Mouse (Mus musculus) megakaryocyte, adult 5-6 weeks (primary cell): ENCODE measurements around the gene Sult1a1. TPM values are rescaled to one million over a fixed set of nuclear protein-coding genes. Genes with fewer than 3 reads are reported as not detected.

ENCODE experiments used
- ATAC-seq: 2 replicates; pipeline ENCODE4 v1.8.0; 2016; ENCODE audit warnings: mild to moderate bottlenecking, inconsistent platforms; ENCODE audit not compliant: poor library complexity, severe bottlenecking
- total RNA-seq, 2 experiments: library from RNA; stranded (forward) in 1 of 2; stranded (reverse) in 1 of 2; fragments of 153-499, 151-499 nt in 1 of 2; fragments of 221-1000, 200-1000 nt in 1 of 2; gene quantifications; 2 replicates each; pipeline versions ENCODE4 v1.2.3 to v1.2.4; 2015 to 2017

The Sult1a1 gene
- total RNA-seq, 2 experiments from 2014 or later = 6.6 TPM

DNA sequence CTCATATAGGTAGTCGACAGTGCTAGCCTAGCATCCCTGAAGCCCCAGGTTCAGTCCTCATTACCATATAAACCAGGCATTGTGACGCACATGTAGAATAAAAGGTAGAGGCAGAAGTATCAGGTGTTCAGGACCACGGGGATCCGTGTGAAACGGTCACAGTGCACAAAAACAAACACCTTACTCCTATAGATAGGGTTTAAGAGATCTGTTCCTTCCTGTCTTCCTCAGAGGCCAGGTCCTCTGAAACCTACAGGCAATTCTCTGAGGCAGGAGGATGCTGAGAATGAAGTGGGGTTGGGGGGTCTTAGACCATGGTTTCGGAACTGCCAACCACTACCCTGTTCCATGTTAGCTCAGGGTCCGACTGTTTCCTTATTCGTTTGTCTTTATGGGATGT is 21.6 kb upstream of the Sult1a1 start:
- ATAC-seq = no peak

DNA sequence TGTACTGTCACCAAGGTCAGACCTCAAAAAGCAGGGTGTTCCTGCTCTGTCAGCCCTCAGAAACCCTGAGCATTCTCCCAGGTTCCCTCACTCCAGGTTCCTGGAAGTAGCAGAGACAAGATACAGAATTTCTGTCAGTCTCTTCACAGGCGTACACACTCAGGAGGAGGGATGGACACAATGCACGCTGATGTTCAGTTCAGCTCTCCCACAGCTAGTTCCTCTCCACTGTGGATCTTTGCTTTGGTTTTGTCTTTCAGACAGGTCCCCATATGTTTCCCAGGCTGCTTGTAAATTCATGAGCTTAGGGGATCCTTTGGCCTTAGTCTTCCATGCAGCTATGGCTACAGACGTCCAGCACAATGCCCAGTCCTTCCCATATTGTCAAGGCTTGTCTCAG is 20.7 kb upstream of the Sult1a1 start:
- no peak for ATAC-seq

DNA sequence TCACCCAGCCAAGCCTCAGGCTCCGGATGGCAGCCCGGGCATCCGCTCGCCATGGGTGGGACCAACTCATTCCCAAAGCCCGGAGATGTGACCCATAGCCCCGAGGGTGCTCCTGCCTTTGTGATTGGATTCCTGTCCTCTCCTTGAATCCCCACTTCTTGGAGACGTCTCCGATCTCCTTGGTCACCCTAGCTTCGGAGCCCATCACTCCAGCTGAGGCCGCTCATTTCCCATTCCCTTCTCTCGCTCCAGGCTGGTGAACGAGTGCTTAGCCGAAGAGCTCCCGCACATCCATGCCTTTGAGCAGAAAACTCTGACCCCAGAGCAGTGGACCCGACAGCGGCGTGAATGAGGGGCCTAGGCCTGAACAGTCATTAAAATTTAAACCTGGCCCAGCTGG is 20.1 kb upstream of the Sult1a1 start:
- ATAC-seq = no peak

DNA sequence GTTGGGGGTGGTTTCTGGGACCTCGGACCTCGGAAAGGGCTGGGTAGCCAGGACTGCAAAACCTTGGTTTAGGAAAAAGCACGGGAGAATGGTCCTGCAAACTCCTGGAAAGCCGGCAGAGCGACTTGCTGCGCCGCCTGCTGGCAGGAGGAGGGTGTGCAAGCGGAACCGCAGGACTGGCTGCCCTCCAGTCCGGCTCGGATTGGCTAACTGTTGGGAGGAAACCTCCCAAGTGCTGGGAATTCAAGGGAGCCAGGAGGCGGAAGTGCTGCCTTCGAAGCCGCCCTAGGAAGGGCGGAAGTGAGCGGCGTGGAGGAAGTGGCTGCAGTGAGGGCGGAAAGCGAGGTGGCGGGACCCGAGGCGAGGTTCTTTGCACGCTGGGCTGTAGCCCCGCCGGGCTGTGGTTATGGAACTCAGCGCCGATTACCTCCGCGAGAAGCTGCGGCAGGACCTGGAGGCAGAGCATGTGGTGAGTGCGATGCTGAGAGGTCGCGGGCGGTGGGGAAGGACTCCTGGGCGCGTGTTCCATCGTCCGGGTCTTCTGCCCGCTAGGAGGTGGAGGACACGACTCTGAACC is 19.5 kb upstream of the Sult1a1 start, which contains the start of gene Slx1b:
Slx1b (minus strand) TSS at position 154 of the 577 bp plus-strand sequence.
- peak; percentile 83 for ATAC-seq

DNA sequence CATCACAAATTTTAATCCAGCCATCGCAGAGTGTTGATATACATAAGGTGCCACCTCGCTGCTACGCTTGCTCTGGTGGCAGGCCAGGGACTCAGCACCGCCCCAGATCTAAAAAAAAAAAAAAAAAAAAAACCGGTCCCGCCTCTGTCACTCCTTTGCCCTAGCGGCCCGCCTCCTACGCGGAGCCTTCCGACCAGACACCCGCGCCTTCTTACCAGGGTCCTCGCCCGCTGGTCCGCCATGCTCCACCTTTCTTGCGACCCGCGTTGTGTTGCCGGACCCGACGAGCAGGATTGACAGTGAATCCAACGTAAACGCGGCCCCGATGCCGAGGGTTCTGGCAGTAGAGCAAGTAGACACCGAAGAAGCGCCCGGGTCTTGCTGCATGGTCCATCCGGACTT is 19.0 kb upstream of the Sult1a1 start, which contains the start of gene Bola2:
Bola2 (plus strand) TSS at position 192 of the 402 bp plus-strand sequence.
- ATAC-seq = peak; percentile 66

DNA sequence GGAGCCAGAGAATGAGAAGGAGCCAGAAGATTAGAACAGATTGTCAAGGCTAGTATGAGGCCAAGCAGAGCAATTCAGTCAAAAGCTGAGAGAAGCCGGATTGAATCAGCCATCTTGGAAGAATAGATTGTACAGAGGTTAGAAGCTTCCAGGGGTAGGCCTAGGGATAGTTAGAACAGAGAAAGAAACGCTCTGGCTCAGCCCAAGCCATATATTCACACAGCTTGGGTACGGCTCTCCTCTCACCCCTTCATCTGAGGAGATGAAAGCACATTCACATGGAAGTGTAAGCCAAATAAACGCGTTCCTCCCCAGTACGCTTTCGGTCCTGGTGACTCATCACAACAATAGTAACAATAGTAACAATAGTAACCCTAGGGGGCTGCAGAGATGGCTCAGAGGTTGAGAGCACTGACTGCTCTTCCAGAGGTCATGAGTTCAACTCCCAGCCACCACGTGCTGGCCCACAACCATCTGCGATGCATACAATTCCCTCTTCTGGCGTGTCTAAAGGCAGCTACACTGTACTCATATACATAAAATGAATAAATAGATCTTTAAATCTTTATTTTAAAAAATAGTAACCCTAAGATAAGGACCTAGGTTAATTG is 18.3 kb upstream of the Sult1a1 start:
- no peak for ATAC-seq

DNA sequence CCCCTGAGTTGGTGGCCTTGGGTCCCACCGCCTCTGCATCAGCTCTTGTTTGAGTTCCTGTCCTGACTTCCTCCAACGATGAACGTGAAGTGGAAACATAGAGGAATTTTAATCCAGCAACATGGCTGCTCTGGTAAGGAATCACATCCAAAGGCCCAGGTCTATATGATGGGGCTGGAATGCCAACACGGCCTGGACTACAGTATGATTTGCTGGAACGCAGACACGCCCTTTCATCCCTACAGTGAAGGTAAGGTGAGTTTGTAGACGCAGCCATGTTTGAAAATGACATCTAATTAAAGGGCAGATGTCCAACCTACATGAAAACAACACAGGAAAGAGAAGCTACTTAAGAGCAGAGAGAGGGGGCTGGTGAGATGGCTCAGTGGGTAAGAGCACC is 17.5 kb upstream of the Sult1a1 start:
- no peak for ATAC-seq

DNA sequence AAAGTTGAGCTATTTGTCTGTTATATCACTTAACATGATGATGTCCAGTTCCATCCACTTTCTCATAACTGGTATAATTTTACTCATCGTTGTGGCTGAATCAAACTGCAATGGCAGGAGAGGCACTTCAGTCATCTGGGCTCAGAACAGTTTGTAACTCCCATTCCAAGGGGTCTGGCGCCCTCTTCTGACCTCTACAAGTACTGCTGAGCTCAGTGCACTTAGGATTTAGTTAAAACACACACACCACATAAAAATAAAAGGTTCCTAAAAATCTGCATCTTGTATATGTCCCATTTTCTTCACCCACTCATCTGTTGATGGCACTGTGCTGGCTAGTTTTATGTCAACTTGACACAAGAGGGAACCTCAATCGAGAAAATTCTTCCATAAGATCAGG is 17.0 kb upstream of the Sult1a1 start:
- peak; percentile 26; the same call in 1 of the 2 replicates for ATAC-seq

DNA sequence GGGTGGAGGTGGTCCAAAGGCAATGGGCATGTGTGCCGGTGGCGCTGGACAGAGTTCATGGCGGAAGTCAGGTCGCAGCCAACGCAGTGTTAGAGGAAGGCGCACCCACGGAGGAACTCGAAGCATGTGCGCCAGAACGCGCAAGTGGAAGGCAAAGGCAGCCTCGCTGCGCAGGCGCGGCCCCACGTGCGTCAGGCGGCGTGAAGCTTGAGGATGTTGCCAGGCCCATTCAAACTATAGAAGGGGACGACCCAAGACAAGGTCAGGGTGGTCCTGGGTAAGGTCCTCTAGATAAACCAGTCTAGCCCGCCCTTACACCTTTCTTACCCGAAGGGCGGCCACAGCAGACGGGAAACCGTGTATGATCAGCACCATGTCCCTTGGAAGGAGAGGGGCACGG is 16.2 kb upstream of the Sult1a1 start:
- ATAC-seq = no peak

DNA sequence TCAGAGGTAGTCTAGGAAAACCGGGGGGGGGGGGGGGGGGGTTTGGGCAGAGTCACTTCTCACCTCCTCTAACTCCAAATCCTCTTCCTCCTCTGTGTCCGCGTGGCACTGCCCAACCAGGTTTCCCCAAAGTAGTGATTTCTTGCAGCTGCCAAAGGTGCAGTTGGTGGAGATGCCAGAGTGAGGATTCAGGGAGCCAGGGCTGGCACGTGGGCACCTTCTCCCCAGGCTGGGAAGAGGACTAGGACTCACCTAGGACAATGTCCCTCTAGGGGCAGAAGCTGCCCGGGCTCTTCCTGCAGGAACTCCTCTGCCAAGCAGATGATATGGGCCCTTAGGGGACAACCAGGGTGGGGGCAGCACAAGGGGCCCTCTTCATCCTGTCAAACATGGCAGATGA is 15.4 kb upstream of the Sult1a1 start:
- no peak for ATAC-seq

DNA sequence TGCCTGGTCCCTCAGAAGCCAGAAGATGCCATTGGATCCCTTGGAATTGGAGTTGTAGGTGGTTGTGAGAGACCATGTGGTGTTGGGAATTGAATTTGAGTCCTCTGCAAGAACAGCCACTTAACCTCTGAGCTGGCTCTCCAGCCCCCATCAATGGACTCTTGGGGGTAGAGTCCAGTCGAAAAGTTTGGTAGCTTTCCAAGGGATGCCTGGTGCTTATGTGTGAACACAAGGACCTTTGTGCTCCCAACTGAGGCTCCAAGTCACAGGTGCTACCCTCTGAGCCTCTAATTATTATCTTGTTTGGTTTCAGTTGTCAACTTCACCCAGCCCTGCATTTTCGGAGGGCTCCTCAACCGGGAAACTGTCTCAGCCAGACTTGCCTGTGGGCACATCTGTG is 14.5 kb upstream of the Sult1a1 start:
- ATAC-seq = no peak

DNA sequence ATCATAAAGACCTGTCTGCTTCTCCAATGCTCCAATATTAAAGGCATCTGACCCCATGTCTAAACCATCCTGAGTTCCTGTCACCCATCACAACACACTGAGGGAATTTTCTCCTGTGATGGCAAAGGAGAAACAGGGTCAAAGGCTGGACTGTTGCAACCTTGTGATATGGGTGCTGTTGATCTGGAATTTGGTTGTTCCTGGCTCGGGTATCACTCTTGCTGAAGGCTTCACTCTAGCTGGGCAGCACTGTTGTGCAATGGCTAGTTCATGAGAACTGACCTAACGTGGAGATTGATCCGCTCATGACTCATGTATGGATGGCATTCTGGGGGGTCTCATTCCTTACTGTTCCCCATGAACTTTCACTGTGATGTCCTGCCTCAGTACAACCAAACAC is 12.8 kb upstream of the Sult1a1 start:
- ATAC-seq = no peak

DNA sequence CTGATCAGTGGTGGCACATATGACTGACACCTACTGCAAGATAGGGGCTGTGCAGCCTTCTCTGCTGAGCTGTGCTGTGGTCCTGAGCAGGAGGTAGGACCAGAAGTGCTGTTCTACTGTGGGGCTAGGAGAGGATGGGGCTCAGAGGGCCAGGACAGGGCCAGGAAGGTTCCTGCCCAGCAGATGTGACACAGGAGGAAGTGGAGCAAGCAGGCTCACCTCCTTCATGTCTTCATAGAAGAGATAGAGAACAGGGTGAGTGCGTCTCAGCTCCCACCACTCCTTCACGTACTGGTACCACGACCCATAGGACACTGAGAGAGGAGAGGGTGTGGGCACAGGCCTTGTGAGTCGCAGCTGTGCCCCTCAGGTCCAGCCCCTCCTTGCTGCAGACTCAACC is 11.9 kb upstream of the Sult1a1 start:
- peak; percentile 68 for ATAC-seq

DNA sequence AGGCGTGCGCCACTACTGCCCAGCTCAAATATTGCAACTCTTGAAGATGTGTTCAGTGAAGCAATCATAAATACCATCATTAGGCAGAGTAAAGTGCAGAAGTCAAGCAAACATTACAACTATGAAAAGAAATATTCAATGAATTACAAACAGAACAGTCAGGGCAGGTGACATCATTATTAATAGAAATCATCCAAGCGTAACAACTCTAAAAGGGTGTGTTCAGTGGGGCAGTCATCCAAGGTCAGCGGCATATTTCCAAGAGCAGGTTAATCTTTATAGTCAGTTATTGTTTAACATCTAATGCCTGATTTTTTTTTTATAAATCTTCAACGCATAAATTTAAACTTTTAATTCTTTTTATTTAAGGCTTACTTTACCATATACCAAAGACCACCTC is 5.0 kb upstream of the Sult1a1 start:
- ATAC-seq = no peak

DNA sequence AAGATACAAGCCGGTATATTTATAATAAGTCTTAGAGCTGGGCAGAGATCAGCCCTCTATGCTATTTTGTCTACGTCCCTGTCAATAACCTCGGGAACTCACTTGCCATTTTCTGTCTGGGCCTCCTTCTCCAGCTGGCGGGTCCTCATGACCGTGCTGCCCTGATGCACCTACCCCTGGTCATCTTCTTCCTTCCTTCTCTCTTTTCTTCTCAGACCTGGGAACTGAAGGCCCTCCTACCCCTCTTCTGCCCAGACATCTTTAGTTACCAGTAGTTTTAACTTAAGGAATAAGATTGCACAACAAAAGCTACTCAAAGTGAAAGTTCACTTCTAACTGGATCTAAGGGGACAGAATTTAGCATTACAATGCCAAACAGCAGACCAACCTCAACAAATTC is 3.5 kb upstream of the Sult1a1 start:
- no peak for ATAC-seq

DNA sequence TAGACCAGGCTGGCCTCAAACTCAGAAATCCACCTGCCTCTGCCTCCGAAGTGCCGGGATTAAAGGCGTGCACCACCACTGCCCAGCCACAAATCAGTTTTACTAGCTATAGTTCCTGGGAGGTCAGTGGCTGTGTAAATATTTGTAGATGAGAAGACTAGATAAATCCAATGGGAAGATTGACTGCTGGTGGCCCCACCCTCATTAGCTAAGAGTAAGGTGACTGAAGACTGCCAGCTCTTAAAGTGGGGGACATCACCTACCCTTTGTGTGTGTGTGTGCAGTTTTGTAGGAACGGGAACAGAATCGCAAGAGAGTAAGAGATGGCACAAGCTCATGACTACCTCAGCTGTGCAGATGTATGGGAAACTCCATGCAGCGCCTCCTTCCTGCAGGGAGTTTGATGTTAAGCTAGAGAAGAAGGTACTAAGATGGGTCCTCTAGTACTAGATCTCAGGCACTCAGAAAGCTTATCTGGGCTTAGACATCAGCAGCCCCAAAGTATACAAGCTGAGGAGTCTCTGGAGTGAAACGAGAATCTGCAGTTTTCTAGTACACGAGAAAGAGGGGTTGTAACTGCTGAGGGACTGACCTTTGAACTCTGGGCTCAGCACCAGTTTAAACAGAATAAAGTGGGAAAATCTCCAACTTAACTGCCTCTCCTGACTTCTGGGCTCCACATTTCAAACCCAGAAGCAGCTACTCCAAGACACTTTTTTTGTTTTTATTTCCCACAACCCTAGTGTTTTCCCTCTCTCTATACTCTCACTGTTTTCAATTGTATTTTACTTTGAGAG is 2.5 kb upstream of the Sult1a1 start:
- no peak for ATAC-seq

DNA sequence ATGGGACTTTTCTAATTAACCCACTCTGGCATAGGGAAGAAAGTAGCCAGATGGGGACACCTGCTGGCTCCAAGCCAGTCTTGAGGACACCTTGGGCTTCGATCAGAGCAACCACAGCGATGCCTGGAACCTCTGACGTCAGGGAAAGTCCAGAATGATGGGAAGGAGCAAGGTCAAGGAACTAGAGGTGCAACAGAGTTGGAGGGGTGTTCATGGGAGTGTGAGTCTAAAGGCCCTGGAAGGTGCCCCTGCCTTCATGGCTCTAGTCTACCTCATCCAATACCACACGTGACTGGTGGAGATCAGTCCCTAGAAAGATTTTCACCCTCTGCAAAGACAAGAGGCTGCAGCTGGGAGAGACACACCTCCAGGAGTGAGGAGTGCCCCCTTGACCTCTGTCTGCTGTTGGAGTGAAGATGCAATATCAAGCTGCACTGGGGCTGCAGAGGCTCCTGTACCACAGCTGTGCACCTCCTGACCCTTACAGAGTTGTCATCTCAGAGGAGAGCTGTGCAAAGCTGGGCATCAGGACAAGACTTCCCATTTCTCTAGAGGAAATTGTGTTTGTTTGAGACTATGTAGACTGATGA is 494 bp upstream of the Sult1a1 start:
- ATAC-seq = no peak

DNA sequence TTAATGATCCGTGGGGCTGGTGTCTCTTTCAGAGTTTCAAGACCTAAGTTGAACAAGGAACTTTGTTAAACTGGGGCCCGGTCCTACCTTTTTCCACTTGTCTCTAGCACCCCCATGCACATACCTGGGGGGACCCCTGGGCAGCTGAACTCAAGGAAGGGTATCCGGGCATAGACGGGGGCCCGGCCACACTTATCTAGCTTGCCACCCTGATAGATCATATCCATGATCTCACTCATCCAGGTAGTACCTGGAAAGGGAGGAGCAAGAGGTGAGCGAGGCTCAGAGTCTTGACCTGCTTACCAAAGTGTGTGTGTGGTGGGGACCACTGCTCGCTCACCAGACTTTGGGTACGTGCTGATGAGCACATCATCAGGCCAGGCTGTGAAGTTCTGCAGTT is 1.1 kb downstream of the Sult1a1 start:
- no peak for ATAC-seq

DNA sequence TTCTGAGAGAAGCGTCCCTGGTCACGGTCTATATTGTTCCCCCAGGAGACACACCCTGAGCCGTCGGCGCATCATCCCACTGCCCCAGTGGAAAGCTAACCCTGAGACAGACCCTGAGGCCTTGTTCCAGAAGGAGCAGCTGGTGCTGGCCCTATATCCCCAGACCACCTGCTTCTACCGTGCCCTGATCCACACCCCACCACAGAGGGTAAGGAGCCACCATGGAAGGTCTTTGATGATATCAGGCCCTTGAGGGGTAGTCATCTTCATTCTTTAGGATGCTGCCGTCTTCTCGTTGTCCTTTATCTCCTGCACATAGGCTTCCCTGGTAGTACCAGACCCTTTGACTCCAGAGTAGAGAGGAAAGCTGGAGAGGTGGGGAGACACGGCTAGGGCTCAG is 4.1 kb downstream of the Sult1a1 start:
- no peak for ATAC-seq

DNA sequence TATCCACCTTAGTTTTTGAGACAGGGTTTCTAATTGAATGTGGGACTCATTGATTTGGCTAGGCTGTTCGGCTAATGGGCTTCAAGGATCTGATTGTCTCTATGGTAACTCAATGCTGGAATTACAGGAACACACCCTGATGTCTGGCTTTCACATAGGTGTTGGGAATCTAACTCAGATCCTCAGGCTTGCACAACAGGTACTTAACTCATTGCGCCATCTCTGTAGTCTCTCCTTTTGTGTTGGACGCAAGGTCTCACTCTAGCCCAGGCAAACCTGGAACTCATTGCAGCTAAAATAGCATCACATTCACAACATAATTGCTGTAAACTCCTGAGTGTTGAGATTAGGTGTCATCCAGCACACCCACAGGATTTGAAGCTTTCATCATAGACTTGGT is 6.1 kb downstream of the Sult1a1 start:
- no peak for ATAC-seq

DNA sequence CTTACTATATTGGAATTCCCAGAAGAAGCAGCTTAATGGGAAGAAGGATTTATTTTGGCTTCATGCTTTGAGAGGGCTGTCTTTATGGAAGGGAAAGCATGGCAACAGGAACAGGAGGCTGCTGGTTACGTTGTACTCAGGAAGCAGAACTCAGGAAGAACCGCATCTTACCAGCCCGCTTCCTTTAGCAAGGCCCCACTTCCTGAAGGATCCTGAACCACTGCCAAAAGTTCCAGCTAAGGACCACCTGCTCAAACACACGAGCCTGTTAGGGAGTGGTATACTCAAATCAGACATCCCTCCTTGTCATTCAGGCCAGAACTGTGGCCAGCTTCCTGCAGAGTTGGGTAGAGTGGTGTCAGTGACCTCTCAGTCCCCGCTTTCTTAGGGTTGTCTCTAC is 7.8 kb downstream of the Sult1a1 start:
- 0 out of 2 replicates have a peak, but pooled peaks have one; percentile 31 for ATAC-seq
